Mouse (Mus musculus) right cerebral cortex, adult 2 months (tissue): ENCODE data around the gene Zdhhc5.
"Not testable (repeated sequence)": the region's sequence is repeated elsewhere in the genome, so short reads cannot be mapped to it uniquely, and the experiment has no call there.

Experiments
- DNase-seq, 2 experiments: peaks; one replicate each; pipeline ENCODE4 v3.0.0; 2021 to 2022; ENCODE audit warnings: low spot score in 2 of 2

Gene Zdhhc5

GRCm38 (mm10) chr2:84695007-84695695 is 19.8 kb downstream of the Zdhhc5 start:
- DNase-seq, result no peak

- no peak for DNase-seq
These were observed 24.9 kb downstream of the Zdhhc5 start for GRCm38 (mm10) chr2:84690050-84690449.

- DNase-seq, result no peak
These were observed 26.7 kb downstream of the Zdhhc5 start for GRCm38 (mm10) chr2:84688080-84688844.

- no peak for DNase-seq
These were observed 32.3 kb downstream of the Zdhhc5 start for GRCm38 (mm10) chr2:84682605-84683183.

GRCm38 (mm10) chr2:84679016-84679415 is 36.0 kb downstream of the Zdhhc5 start, which contains the start of gene Tmx2:
Gene Tmx2 (minus strand): TSS chr2:84679140.
- no peak for DNase-seq

- DNase-seq, result peak; percentile 94 to 95
These were observed 36.8 kb downstream of the Zdhhc5 start, which contains the start of the genes Gm28635 and Med19 for GRCm38 (mm10) chr2:84677968-84678880. Gene Gm28635 (minus strand): TSS chr2:84678041. Gene Med19 (plus strand): TSS chr2:84678402.

DNA sequence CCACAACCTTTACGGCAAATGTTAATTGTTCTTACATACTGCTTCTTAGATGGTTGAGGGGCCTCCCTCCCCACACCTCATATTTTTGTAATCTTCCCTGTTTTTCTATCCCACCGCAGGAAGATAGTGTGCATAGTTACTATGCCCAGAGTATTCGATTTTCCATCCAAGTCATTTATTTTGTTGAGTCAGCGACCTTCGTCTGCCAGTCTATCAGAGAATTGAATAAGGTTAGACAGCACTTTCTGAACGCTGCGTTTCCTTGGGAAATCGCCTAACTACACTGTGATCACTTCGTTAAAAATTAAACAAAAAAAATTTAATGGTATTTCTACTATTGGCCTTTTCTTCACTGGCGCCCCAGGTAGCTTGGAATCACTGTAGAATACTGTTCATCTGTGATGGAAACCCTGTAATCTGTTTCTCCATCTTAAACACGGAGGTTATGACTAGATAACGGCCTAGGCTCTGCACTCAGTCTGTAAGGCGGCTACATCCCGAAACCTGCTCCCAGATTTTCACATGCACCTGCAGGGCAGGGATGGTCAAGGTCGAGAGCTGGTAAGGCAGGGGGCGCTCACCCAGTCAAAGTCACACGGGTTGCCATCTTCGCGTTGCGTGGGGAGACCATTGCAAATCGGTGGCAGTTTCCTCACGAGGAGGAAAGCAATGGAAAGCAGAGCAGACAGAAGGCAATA is 37.6 kb downstream of the Zdhhc5 start:
- no peak for DNase-seq

GRCm38 (mm10) chr2:84671535-84671934 is 43.4 kb downstream of the Zdhhc5 start:
- not testable (repeated sequence) for DNase-seq

GRCm38 (mm10) chr2:84670569-84670933 is 44.4 kb downstream of the Zdhhc5 start, which contains the start of gene Selenoh:
Gene Selenoh (minus strand): TSS chr2:84670770.
- DNase-seq, result peak; percentile 88

DNA sequence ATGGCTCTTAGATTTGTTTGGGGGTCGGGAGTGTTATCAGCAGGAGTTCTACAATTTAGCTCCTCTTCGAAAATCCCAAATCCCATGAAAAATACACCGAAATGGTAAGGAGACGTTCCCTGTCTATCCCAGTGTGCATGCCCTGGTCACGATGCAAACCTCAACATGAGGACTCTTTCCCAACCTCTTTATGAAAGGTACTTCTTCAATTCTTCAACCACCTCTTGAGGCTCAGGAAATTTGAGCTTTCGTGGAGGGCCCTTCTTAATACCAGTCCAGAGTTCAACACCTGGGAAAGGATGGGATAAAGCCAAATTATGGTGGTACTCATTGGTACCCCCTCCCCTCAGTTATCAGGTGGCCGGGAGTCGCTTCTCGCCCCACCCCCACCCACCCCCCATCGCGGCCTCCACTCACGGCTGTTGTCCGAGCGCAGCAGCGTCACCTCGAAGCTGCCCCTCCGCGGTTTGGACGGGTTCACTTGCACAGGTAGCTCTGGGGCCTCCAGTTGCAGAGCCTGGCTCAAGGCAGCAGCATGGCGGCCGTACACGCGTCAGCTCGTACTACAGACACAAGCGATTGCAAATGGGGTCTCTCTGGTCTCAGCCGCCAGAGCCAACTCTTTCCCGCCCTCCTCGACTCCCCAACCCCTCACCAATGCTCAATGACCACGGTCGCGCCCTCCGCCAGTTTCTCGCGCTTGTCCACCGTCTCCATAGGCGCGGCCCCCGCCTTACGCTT is 45.0 kb downstream of the Zdhhc5 start:
- no peak for DNase-seq

DNA sequence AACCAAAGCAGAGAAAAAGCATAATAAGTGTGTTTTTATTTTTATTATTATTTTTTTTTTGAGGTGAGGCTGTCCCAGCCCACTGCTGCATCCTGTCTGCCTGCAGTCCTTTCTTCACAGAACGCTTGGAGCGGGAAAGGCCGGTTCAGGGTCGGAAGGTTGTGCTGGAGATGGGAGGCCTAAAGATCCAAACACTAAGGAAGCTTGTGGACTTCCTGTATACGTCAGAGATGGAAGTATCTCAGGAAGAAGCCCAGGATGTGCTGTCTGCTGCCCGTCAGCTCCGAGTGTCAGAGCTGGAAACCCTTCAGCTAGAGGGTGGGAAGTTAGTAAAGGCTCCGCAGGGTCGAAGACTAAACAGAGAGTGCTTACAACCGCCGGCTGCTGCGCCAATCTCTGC is 48.9 kb downstream of the Zdhhc5 start:
- DNase-seq, result no peak

DNA sequence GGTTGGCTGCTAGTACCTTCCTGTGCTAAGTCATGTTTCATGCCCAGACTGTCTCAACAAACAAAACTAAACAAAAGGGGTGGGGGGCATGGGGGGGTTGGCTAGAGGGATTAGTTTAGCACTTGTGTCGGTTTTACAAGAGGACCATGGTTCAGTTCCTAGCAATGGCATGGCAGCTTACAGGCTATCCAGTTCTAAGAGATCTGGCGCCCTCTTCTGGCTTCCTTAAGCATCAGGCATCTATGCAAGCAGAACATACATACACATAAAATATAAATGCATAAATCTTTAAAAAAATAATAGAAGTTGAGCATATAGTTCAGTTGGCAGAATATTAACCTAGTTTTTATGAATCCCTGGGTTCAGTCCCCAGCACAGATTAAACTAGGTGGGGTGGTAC is 52.1 kb downstream of the Zdhhc5 start:
- DNase-seq, result no peak

GRCm38 (mm10) chr2:84660253-84660652 is 54.7 kb downstream of the Zdhhc5 start:
- DNase-seq, result peak; percentile 48 to 52

DNA sequence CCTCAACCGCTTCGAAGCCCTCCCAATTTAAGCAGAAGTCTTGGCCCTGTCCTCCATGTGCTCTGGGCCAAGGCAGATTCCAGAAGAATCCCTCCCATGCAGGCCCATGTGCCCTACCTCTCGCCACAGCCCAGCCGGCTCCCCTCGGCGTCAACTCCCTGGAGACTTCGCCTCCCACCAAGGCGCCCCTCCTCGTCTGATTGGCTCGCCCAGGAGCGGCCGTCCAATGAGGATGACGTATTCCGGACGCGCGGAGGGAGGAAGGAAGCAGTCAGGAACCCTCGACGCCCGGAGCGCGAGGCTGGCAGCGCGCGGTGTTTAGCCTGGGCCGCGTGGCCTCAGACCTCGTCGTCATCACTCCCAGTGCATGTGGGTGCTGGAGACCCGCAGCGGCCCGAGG is 56.2 kb downstream of the Zdhhc5 start, which contains the start of gene Btbd18:
Gene Btbd18, plus strand, starts transcription at position 274 of the 400 bp plus-strand sequence.
- DNase-seq, result no peak

GRCm38 (mm10) chr2:84655864-84656263 is 59.1 kb downstream of the Zdhhc5 start:
- DNase-seq, result no peak

DNA sequence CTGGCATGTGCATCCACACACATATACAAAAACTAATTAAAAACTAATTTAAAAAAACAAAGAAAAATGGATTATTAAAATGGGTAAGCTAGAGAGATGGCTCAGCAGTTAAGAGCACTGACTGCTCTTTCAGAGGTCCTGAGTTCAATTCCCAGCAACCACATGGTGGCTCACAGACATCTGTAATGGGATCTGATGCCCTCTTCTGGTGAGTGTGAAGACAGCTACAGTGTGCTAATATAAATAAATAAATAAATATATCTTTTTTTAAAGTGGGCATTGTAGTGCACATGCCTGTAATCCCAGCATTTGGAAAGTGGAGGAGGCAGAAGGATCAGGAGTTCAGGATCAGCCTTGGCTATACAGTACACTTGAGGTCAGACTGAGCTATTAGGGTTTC is 61.6 kb downstream of the Zdhhc5 start:
- no peak for DNase-seq

GRCm38 (mm10) chr2:84650464-84651195 is 64.3 kb downstream of the Zdhhc5 start, which contains the start of gene Ctnnd1:
Gene Ctnnd1 (minus strand): TSS chr2:84650765.
- DNase-seq, result peak; percentile 85 to 89

DNA sequence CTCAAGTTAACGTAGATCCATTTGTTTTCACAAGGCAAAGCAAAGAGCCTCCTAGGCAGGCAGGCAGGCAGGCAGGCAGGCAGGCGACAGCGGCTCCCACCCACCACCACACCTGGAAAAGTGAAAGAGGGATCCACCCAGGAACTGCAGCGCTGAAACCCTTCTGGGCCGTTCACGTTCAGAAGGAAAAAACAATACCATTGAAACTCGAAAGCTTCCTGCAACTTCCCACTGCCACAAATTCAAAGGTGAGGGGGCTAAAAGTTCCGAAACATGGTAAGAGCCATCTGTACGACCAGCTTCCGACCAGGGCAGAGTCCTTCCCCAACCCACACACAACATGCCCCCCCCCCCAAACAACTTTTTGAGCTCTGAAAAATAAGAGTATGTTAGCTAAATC is 65.3 kb downstream of the Zdhhc5 start:
- DNase-seq, result no peak

- no peak for DNase-seq
These were observed 66.6 kb downstream of the Zdhhc5 start for GRCm38 (mm10) chr2:84648369-84648768.
